Mouse (Mus musculus) ES-CJ7 (cell line): ENCODE measurements at regions not wholly inside any gene's neighbourhood (a gene's known extent, or its start where the extent isn't known, plus 50 kb on each side); places are given as distances from the start of the nearest gene placed in this dataset.

Experiments used
- DNase-seq: peaks from one replicate; pipeline ENCODE4 v3.0.0; 2011; ENCODE audit warnings: low read depth, low spot score

DNA sequence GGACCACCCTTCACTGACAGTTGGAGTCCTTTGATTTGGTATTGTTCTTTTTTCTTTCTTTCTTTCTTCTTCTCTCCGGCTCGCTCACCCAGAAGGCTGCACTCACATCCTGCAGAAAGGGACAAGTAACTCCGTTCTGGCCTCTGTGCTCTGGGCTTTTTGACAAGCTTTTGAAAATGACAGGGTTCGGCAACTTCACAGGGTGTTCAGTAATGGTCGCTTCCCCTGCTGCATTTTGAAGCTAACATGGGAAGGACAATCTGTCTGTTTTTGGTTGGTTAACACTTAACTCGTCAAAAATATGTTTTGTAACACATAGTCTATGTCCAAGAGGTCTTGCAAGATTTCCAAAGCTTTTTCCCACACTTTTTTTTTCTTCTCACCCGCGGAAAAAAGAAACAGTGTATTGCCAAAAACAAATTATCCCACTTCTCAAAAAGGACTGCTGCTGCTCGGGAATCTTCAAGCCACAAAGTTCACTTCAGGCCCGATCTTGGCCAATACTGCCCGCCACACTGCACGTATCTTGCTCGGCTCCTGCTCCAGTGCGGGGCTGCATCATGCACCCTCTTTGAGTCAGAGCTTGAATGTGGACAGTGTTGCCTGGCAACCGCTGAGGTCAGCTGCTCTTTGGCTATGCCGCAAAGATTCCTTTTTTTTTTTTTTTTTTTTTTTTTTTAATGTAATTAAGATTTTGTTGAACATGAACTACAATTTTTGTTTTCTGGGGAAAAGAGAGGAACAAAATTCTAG, 209.4 kb upstream of the Inhba start:
- DNase-seq = peak; percentile 25

DNA sequence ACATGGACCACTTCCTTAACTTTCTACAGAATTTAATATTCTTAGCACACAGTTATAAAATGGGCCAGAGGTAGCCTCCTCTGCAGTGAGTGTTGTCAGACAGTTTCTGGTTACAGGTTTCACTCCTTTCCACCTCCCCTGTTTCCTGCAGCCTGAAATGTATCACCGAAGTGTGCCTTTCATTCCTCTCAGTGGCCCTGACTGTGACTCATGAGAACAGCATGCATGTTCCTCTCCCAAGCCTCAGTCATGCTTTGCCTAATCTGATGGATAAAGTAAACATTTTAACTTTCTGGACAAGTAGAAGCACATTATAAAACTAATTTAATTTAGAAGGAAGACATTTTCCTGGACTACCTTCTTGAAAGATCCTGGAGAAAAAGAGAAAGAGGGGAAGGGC, 207.7 kb upstream of the Inhba start:
- DNase-seq = no peak

DNA sequence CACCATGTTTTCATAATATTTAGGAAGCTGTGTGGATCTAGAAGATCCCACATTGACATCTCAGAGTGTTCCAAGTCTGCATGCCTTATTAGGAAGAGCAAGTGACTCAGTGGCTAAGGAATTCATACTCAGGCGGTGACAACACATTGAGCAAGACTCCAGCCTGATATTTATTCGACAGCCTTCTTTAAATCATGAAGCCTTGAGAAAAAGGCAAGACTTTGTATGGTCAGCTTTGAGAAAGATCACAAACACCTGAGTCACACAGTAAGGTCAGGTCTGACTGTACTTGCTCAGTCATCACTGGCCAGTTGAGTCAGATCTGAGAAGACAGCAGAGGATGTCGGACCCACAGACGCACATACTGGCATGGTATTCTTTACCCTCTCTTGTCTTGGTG, 204.7 kb upstream of the Inhba start:
- DNase-seq = no peak

DNA sequence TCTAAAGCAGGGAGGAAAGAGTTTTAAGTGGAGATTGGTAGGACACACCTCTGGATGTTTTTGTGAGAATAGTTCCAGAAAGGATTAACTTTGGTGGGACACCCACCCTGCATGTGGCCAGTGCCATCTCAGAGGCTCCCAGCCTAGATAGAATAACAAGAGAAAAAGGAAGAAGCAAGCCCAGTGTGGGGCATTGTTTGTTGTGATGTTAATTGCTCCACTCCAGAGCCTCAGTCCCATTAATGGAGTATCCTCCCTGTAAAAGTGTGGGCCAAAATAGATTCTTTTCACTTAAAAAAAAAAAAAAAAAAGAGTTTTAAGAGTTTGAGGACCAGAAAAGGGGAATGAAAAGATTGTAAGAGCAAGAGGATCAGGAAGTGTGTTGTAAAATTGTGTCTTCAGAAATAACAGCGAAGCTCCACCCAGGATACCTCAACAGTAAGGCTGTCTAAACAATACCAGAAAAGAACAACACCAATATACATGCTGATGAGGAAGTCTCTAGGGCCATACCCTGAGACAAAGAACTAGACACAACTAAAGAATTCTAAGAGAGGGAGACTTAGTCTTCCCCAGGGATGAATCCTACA, 189.3 kb upstream of the Inhba start:
- peak; percentile 89 for DNase-seq

DNA sequence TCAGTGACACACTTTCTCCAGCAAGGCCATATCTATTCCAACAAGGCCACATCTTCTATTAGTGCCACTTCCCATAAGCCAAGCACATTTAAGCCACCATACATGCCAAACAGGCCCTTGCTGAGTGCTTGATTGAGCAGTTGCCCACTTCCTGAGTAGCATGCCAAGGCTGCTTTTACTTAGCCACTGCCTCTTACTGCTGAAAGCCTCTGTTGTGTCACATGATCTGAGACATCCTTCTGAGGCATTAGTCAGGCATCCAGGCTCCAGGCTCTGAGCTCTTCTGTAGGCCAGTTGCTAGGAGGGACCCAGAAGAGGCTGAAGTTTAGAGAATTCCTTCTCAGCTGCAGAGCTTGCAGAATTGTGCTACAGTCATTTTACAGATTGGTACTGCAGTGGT, 165.8 kb upstream of the Inhba start:
- DNase-seq = no peak

DNA sequence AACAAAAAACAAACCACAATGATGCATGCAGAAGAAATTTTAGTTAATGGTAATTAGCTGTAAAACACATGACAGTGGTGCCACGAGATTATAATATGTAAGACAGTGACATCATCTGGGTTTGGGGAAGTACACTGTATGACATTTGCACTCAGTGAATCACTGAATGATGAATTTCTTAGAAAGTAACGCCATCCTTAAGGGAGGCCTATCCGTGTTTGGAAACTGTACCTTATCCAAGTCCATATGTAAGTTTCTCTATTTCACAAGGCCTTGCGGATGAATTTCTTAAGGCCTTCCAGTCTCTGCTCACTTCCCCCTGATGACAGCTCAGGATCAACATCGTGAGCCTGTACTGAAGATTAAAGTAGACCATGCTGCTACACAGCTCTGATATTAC, 163.6 kb upstream of the Inhba start:
- no peak for DNase-seq

DNA sequence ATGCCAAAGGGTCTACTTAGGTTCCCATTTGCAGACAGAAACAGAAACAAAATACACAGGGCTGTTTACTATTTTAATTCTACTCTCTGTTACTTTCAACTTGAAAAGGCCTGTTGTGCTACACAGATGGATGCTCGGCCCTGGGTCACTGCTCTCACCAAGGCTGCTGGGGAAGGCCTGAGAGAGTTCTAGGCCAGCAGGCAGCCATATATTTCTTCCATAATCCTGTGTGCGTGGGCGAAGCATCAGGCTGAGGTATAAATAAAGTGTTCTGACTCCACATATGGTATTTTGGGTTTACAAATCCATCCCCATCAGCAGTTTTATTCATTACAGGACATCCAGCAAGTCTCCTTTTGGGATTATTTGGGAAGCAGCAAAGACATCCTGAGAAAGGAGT, 162.5 kb upstream of the Inhba start:
- no peak for DNase-seq

DNA sequence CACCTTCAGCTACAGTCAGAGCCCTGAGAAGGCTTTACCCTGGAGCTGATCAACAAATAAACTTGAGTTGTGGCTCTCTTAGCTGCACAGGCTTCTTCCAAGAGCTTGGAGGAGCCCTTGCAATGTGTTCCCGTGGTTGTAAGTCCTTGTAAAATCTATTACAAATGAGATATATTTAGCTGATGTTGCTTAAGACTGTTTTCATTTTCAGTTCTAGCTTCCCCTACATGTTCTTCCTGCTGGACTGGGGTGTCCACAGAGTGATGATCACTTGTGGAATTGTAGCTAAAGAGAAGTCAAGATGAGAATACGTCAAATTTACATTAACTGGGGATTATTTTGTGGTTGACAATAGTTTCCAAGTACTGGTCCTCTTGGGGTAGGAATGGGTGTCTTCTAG, 161.3 kb upstream of the Inhba start:
- DNase-seq = no peak

DNA sequence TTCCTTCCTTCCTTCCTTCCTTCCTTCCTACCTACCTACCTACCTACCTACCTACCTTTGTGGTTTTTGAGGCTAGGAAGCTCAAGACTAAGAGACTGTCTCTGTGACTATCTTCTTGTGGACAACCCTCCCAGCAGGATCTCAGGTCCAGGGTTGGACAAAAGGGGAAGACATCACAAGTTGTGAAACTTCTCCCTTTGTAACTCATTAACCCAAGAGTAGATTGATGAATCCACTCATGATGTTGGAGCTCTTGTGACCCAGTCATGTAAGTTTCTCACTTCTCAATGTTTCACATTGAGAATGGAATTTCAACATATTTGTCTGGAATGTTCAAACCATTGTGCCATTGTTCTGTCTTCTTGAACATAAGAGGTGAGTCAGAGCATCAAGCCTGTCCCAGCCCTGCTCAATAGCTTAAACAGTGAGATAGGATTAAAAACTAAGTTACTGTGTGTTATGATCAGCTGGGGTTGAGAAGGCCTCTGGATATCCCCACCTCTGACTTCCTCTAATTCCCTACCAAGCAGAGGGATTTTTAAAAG, 158.6 kb upstream of the Inhba start:
- DNase-seq = no peak

DNA sequence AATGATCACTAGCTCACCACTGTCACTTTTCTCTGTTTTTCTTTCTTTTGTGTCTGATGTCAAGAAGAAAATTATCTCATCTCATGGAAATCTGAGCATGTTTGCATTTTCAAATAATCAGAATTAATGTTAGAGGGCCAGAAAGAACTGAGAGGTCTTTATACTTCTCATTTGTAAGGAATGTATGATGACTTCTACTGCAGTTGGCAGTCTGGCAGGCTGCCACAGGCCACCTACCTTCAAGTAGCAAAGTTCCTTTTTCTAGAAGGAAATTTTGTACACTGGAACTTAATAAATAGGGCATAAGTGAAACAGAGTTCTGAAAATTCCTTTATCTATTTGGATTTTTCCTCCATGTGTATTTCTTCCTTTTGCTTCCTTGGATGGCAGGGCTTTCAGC, 148.7 kb upstream of the Inhba start:
- no peak for DNase-seq

DNA sequence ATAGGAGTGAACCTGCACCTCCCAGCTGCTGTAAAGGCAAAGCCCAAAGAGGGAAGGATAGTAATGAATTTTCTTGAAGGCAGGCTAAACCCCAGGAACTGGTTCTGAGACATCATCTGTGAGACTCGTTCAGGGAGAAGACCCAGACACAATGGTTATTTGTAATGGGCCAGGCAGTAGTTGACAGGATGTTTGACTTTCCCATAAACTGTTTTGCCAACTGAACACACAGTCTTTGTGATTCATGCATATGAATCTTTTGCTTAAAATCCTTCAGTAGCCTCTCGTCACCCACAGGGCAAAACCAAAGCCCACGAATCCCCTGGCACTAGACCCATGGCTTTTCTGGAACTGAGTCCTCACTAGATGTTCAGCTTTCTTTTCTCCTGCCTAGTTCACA, 148.3 kb upstream of the Inhba start:
- DNase-seq = no peak

DNA sequence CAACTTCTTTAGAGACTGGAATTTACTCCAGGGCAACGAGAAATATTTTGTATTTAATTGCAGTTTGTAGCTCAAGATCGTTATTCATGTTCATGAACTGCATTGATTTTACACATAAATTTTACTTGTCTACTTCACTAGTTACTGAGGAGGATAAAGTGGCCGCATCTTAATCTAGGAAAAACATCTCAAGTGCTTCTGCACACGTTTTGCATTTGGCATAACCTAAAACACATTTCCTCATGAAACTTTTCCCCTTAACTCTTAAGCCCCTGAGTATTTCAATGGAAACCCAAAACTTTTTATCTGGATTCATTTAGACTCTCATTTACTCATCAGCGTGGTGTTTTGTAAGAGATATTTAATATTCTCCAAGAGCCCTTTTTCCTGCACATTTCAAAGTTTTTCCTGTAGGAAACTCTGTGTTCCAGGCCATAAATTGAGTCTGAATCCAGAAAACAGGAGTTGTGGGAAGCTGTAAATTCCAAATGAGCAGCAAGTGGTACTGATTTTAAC, 144.5 kb upstream of the Inhba start:
- no peak for DNase-seq

DNA sequence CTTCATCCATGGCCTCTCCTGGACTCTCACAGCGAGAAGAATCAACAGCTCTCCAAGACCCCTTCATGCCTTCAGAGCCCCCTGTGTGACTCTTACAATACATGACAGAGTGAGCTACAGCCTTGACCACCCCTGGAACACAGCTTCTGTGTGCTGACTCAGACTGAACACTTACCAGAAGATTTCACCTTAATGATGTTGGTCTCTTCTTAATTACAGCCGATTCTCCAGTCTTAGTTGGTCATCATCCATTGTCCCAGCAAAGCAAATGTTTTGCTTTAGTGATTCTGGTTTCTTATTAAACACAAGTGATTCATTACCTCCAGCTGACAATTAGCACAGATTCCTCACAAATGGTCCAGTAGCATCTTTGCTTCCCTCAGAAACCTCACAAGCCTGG, 134.0 kb upstream of the Inhba start:
- no peak for DNase-seq

DNA sequence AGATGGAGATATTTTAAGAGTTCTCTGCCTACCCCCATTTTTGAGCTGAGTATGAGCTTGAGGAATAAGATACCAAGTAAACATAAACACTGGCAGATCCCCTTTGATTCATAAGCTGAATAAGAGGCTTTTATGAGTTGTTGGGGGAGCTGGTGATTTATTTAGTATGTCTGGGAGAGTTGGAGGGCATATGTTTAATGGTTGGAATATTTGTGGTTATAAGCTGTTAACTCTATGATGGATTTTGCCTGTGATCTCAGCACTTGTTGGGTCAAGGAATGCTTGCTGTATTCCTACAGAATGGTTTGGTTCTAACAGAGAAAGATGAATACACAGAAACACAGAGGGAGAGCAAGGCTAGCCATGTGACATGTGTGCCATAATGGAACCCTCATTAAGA, 132.1 kb upstream of the Inhba start:
- no peak for DNase-seq

DNA sequence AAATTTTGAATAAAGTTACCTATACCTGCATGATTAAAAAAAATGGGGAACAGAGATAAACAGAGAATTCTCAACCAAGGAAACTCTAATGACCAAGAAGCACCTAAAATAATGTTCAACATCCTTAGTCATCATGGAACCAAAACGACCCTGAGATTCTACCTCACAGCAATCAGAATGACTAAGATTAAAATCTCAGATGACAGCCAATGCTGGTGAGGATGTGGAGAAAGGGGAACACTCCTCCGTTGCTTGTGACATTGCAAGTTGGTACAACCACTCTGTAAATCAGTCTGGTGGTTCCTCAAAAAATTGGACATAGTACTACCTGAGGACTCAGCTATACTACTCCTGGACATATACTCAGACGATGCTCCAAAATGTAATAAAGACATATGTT, 120.9 kb upstream of the Inhba start:
- DNase-seq = no peak

DNA sequence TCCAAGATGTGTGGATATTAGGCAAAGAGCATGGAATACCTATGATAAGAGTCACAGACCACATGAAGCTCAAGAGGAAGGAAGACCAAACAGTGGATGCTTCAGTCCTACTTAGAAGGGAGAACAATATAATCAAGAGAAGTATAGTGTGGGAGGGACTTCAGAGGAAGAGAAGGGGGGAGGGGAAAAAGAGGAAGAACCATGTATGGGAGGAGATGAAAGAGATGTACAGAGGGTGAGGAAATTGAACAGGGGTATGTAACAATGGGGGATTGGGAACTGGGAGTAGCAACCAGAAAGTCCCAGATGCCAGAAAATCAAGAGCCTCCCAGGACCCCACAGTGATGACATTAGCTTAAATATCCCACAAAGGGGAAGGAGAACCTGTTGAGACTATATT, 120.2 kb upstream of the Inhba start:
- DNase-seq = no peak

DNA sequence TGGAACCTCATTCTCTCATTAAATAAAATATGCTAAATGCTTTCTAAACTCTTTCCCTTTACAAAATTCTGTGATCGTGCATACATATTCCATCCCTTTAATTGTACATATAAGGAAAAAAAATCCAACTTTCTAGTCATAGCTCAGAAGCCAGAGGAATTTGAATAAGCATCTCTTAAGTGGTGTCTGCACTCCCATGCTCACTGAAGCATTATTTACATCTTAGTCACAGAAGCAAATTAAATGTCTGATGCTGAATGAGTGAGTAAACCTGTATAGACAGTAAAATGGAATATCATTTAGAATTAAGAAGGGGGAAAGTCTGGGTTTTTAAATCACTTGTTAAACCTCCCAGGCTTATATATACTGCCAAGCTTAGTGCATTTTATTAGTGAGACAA, 113.5 kb upstream of the Inhba start:
- no peak for DNase-seq

DNA sequence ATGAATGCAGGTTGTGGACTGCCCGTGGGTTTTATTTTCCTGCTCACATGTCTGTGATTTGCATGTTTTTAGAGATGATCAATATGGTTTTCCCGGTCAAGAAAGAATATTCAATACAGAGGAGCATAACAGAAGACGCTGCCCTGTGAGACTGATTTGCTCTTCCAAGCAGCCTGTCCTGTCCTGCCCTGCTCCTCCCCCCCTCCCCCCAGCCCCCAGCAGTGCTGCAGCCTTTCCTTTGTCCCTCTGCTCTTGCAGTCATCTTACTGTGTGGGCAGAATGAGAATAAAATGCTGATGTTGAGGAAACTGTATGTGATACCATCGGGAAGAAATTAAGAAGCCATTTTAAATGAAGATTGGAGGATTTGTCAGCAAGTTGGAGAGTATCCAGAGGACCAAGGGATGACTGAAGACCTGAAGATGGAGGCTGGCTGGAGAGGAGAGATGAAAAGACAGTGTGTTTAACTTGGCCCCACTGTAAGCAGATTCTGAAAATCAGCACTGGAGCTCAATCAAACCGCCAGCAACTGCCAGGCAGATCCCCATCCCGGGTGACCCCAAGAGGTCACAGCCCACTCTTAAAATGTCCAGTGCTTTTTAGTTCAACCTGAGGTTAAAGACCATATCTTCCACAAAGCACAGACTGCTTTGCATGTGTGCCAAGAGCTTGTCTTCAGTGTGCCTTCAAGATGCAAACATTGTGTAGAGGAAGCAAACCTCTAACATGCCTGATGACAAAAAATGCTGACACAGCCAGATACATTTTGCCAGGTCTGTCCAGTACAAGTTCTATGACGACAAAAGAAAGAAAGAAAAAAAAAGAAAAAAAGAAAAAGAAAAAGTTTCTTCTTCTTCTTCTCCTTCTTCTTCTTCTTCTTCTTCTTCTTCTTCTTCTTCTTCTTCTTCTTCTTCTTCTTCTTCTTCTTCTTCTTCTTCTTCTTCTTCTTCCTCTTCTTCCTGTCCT, 109.7 kb upstream of the Inhba start:
- no peak for DNase-seq

DNA sequence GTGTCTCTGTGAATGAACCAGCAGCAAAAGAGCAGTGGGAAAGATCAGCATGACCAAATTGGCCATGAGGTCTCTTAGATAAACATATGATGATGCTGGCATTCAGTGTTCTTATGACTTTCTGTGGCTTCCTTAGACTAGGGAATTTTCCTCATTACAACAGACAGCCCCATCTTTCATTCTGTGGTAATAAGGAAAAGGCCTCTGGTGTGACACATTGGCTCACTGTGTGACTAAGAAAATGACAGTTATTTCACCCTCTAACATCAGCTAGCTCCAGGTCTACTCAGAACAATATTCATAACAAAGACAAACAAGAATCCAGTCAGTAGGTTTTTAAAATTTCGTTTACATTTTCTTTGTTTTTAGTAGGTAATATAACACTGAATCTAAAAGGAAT, 103.8 kb upstream of the Inhba start:
- DNase-seq = no peak

DNA sequence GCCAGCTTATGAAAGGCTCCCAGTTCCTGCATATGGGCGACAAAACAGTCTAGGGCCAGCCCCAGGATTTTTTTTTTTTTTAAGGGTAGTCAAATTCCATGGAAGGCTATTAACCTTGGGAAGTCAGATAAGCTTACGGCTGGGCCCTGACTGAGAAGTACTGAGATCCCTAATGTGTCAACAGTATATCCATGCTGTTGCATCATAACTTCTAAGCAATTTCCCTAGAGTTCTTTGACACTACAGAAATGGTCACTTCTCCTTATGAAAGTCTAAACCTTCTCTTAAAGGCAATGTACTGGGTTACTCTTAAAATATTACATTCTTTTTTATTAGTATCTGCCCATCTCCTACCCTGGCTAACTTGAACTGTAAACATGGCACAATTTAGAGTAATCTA, 101.1 kb upstream of the Inhba start:
- no peak for DNase-seq

DNA sequence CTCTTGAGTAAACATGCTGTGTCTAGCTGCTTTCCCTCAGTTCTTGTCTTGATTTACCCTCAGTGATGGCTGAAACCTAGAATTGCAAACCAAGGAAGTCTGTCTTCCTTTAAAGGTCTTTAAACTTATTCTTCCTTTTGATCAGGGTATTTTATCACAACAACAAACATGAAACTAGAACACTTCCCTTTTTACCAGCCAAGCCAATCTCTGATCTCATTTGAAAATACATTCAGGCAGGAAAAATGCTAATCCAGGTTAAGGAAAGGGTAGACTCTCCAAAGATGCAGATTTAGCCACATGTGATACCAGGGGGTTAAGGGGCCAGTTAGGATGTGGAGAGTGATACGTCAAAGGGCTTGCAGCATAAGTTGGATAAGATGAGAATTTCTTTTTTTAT, 100.4 kb upstream of the Inhba start:
- no peak for DNase-seq

DNA sequence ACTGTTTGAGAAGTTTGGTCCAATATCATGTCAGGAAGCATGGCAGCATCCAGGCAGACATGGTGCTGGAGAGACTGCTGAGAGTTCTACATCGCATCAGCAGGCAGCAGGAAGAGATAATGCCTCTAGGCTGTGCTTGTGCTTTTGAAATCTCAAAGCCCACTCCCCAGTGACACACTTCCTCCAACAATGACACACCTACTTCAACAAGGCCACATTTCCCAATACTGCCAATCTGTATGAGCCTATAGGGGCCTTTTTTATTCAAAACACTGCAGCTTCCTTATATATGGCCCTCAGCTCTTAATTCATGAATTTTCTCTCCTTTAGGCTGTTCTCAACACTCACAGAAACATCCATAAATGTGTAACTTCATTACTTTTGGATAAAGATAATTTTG, 97.4 kb upstream of the Inhba start:
- DNase-seq = no peak
